Mouse (Mus musculus) cerebellum, adult (tissue): ENCODE data around the gene Adsl.

Source experiments
- ATAC-seq: cut with Nextera tagmentation; 2 replicates; pipeline ENCODE4 v1.9.2; 2017; ENCODE audit warnings: mild to moderate bottlenecking, moderate library complexity, mixed read lengths; ENCODE audit not compliant: insufficient number of reproducible peaks, low FRiP score, low TSS enrichment

Adsl gene

GRCm38 (mm10) chr15:81000419-81001138 is 52.3 kb downstream of the Adsl start:
- ATAC-seq, result no peak

DNA sequence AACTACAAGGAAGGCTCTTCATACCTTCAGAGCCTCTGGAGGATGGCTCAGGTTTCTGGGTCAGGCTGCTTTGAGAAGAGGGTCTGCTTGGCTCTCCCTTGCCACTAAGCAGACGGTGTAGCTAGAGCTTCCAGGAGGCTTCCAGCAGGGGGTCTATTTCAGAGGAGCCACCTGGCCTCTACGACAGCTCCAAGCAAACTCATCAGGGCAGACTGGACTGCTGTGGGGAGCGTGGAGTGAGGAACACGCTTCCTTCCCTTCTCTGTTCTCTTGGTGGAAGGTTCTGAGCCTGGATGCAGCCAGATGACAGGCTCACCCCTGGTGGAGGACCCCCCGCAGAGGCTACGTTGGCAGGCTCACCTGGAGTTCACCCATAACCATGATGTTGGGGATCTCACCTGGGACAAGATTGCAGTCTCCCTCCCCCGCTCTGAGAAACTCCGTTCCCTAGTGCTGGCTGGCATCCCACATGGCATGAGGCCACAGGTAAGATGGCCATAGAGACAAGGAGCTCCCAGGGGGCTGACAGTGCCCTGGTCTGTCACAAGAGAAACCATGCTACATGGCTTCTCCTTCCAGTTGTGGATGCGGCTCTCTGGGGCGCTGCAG is 57.9 kb downstream of the Adsl start:
- peak; percentile 19; the same call in 1 of the 2 replicates for ATAC-seq

GRCm38 (mm10) chr15:81007339-81007738 is 59.0 kb downstream of the Adsl start:
- ATAC-seq, result no peak

GRCm38 (mm10) chr15:81007905-81008304 is 59.6 kb downstream of the Adsl start:
- no peak for ATAC-seq

DNA sequence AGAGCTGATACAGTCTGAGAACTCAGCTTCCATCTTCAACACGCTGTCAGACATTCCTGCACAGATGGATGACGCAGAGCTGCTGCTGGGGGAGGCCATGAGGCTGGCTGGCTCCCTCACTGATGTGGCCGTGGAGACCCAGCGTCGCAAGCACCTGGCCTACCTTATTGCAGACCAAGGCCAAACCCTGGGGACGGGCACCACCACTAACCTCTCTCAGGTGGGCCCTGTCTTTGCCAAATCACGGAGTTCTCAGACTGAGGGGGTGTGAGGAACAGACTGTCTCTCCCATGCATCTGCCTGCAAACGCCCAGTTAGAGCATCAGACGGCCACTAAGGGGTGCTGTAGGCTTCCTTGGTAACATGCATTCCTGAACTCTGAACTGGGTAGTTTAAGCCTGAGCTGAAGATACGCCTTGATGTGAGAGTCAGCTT is 60.4 kb downstream of the Adsl start:
- no peak for ATAC-seq

DNA sequence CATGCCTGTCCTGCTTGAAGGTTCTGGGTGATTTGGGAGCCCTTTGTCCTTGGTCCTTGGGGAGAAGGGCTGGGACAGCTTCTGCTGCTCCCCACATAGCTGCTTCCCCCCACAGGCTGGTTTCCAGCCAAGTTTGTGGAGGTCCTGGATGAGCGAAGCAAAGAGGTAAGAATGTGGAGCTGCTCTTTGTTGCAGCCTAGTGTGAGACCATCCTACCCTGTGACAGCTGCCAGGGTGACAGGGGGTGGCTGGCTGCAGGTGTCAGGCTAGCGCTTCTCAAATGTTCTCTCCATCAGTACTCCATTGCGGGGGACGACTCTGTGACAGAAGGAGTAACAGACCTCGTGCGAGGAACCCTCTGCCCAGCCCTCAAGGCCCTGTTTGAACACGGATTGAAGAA is 61.8 kb downstream of the Adsl start:
- no peak for ATAC-seq

- no peak for ATAC-seq
Observed at GRCm38 (mm10) chr15:81011523-81011922, 63.2 kb downstream of the Adsl start.

DNA sequence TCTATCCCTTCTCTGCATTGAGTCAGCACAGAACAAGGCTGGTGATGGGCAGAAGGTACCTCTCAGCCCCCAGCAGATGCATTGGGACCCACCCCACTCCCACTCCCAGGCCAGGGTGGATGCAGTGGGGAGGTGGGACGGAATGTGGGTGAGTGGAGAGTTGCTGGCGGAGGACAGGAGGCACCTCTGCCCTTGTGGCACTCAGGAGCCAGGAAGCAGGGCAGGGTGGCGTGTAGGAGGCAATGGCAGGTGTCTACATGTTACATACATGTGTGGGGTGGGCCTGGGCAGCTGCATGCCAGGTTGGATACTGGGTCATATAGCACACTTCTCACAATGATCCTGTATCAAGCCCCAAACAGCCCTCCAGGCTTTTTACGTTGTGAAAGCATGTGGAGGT is 64.1 kb downstream of the Adsl start:
- no peak for ATAC-seq

DNA sequence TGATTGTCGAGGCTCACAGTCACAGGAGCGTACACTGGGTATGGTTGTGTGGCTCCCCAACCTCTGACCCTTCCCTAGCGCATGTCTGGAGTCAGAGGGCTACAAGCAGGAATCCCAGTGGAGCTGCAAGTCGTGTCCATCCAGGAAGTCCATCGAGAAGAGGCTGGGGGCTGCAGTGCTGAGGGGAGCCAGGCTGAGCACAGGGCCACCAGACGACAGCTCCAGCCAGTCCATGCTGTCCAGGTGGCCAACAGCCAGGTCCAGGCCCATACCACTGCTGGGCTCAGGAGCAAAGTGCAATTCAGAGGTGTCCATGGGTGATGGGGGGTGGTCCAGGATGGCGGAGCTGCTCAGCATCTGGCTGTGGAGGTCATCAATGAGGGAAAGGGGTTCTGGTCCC is 64.9 kb downstream of the Adsl start:
- ATAC-seq, result no peak

GRCm38 (mm10) chr15:81015068-81015744 is 66.9 kb downstream of the Adsl start:
- ATAC-seq, result no peak

GRCm38 (mm10) chr15:81016488-81016887 is 68.2 kb downstream of the Adsl start:
- ATAC-seq, result no peak

DNA sequence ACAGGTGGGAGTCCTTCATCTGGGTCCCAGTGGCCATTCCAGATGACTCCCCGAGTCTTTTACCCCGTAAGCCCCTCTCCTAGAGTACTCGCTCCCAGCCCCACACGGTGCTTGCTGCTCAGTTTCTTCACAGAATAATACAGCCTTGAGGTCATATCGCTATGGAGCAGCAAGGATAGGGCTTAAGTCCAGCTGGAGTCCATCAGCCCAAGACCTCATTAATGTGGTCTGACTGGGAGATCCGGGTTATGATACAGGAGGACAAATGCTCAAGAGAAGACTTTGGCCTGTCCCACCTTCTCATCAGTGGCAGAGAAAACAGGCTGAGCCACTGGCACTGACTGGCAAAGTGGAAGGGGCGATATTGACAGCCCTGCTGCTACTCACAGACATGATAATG is 69.0 kb downstream of the Adsl start:
- no peak for ATAC-seq
